Mouse (Mus musculus): ENCODE measurements around the gene Cfp.
A peak's percentile ranks its signal among the peaks of the same experiment; 100 is the strongest.

The Cfp gene

DNA sequence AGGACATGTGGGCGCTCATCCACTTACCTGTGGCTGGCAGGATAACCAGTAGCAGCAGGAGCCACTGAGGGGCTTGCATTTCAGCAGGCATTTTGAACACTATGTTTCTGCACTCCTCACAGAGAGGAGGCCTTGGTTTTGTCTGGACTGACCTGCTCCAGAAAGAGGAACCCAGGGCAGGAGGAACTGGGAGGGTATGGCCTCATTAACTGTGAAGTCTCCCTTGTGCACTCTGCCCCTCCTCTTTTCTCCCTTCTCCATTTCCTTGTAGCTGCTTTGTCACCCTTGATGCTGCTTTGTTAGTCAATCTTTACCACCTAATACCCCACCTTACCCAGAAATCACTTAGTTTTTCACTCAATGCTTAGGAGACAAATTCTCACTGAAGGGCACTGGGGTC lies at the start of gene Cfp:
Gene Cfp (minus strand): TSS at position 192 of the 400 bp plus-strand sequence.
- no peak for DNase-seq (ENCODE audit: low spot score in 2 of 2)

GRCm38 (mm10) chrX:20980901-20981300 lies 49.5 kb upstream of the Cfp start:
- DNase-seq (ENCODE audit: low spot score in 2 of 2): no peak

- peak; percentile 74 to 80 for DNase-seq (ENCODE audit: low spot score in 2 of 2)
Measured at GRCm38 (mm10) chrX:20961477-20962378, 30.4 kb upstream of the Cfp start, which contains the start of gene Uxt. TSS of gene Uxt (minus strand) at chrX:20962017.

GRCm38 (mm10) chrX:20950191-20950880 lies 19.0 kb upstream of the Cfp start, which contains the start of gene Elk1:
TSS of gene Elk1 (minus strand) at chrX:20950608.
- peak; percentile 61 to 74 for DNase-seq (ENCODE audit: low spot score in 2 of 2)

DNA sequence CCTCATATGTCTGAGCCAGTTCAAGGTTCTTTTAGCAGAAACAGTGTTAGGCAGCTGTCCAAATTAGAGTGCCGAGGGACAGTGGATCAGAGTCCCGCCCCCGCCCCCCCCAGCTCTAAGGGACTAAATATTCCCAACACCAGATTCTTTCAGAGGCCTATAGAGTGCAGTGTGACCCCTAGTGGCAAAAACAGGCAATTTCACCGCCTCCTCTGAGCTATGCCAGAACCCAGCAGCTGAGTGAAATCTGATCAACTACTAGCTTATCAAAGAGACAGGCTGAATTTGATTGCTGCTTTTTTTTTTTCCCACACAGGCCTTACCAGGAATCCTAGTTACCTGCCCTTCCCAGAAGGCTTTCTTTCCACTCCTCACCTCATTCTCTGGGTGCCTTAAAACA lies 14.7 kb upstream of the Cfp start:
- DNase-seq (ENCODE audit: low spot score in 2 of 2): peak in 1 of 2 experiments; percentile 10

- DNase-seq (ENCODE audit: low spot score in 2 of 2): no peak
Measured at GRCm38 (mm10) chrX:20931963-20932362, 608 bp upstream of the Cfp start.

DNA sequence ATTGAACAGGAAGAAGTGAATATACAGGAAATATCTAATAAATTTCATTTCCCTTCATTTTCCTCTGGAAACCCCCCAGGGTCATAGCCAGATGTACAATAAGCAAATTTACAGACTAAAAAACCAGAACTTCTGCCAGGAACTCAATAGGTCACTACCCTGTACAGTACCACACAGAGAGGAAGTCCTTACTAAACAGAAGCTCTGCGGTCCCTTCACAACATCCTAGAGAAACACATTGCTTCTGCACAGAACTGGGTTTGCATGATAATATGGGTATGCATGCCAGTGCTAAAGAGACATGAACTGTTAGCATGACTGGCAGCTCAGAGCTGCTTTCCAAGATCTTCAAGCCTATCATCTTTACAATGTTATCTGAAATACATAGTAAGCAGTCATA lies 1.5 kb downstream of the Cfp start:
- DNase-seq (ENCODE audit: low spot score in 2 of 2): no peak

GRCm38 (mm10) chrX:20924976-20925375 lies 6.4 kb downstream of the Cfp start:
- no peak for DNase-seq (ENCODE audit: low spot score in 2 of 2)

GRCm38 (mm10) chrX:20923506-20923905 lies 7.8 kb downstream of the Cfp start:
- DNase-seq (ENCODE audit: low spot score in 2 of 2): no peak

- DNase-seq (ENCODE audit: low spot score in 2 of 2): no peak
Measured at GRCm38 (mm10) chrX:20921366-20921765, 10.0 kb downstream of the Cfp start.

- DNase-seq (ENCODE audit: low spot score in 2 of 2): peak; percentile 16 to 59
Measured at GRCm38 (mm10) chrX:20920844-20921364, 10.5 kb downstream of the Cfp start, which contains the start of gene Syn1. TSS of gene Syn1 (minus strand) at chrX:20921004.

DNA sequence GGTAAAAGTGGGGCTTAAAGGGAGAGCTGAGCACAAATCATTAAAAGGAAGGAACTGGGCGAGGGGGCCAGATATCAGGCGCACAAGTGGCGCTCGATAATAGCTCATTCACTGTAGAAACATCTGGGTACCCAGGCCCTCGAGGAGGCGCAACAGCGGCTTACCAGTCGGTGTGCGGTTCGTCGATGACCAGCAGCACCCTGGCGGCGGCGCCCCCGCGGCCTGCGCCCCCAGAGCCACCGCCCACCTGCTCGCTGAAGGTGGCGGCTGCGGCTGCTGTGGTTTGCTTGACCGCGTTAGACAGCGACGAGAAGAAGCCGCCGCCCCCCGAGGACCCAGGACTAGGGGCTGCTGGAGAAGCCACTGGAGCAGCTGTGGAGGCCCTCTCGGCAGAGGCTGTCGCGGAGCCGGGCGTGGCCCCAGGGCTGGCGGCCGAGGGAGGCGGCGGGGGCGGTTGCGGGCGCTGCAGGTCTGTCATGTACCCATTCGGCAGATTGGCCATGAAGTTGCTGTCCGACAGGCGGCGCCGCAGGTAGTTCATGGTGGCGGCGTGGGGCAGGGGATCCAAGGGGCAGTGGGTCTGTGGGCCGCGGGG lies 11.0 kb downstream of the Cfp start:
- no peak for DNase-seq (ENCODE audit: low spot score in 2 of 2)

DNA sequence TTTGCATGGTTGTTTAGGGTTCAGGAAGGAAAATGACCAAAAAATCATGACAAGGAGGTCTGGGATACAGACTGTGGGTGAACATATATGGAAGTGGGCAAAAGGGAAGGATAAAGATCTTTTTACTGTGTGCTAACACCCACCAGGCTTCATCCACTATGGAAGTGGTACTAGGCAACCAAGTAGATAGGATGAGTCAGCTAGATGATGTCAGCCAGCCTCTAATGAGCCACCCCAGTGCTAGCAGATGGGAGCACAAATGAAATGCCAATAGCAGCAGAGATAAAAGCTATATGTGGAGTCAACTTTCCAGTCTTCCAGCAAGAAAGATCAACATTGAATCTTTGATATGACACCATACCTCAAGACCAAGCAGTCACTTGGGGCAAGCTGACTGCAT lies 16.3 kb downstream of the Cfp start:
- no peak for DNase-seq (ENCODE audit: low spot score in 2 of 2)

DNA sequence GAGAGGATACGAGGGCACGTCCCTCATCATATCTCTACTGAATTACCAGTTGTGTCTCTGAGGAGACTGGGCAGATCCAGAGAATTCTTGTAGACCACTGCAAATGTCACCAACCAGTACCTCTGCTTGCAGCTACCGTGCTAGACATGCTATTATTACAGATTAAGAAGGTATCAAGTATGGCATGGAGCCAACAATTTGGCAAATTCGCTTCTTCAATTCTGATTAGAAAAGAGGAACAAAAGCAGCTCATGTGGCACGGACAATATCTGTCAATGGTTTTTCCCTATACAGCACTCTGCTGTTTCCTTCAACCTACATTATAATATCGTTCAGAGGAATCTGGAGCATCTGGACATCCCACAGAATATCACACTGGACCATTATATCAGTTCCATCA lies 17.6 kb downstream of the Cfp start:
- no peak for DNase-seq (ENCODE audit: low spot score in 2 of 2)

- DNase-seq (ENCODE audit: low spot score in 2 of 2): no peak
Measured at GRCm38 (mm10) chrX:20910074-20910473, 21.3 kb downstream of the Cfp start.
